Mouse (Mus musculus): Measurements from ENCODE around the gene Esrra.

The Esrra gene

GRCm38 (mm10) chr19:6921647-6922567, at the start of gene Esrra:
TSS of gene Esrra (minus strand) at chr19:6921813.
- DNase-seq, result peak; percentile 100

GRCm38 (mm10) chr19:6970460-6971085, 49.0 kb upstream of the Esrra start:
- DNase-seq, result no peak

- DNase-seq, result peak; percentile 76
Measured at GRCm38 (mm10) chr19:6969665-6970381, 48.2 kb upstream of the Esrra start.

GRCm38 (mm10) chr19:6969291-6969664, 47.7 kb upstream of the Esrra start:
- DNase-seq, result no peak

GRCm38 (mm10) chr19:6968491-6969271, 47.1 kb upstream of the Esrra start:
- DNase-seq, result peak; percentile 61

GRCm38 (mm10) chr19:6956461-6956860, 34.8 kb upstream of the Esrra start:
- no peak for DNase-seq

- DNase-seq, result no peak
Measured at GRCm38 (mm10) chr19:6955424-6955823, 33.8 kb upstream of the Esrra start.

- DNase-seq, result peak; percentile 51
Measured at GRCm38 (mm10) chr19:6954046-6954445, 32.4 kb upstream of the Esrra start.

- DNase-seq, result peak; percentile 53
Measured at GRCm38 (mm10) chr19:6952712-6953037, 31.1 kb upstream of the Esrra start.

GRCm38 (mm10) chr19:6951994-6952711, 30.5 kb upstream of the Esrra start:
- peak; percentile 65 for DNase-seq

GRCm38 (mm10) chr19:6951381-6951968, 29.9 kb upstream of the Esrra start:
- DNase-seq, result peak; percentile 85

- peak; percentile 55 for DNase-seq
Measured at GRCm38 (mm10) chr19:6950613-6951153, 29.1 kb upstream of the Esrra start.

GRCm38 (mm10) chr19:6949951-6950350, 28.3 kb upstream of the Esrra start:
- no peak for DNase-seq

GRCm38 (mm10) chr19:6949532-6949931, 27.9 kb upstream of the Esrra start:
- no peak for DNase-seq

- no peak for DNase-seq
Measured at GRCm38 (mm10) chr19:6948186-6948585, 26.6 kb upstream of the Esrra start.

GRCm38 (mm10) chr19:6947742-6948141, 26.1 kb upstream of the Esrra start:
- DNase-seq, result no peak

GRCm38 (mm10) chr19:6943709-6944108, 22.1 kb upstream of the Esrra start:
- DNase-seq, result no peak

GRCm38 (mm10) chr19:6942764-6943163, 21.2 kb upstream of the Esrra start:
- DNase-seq, result peak; percentile 22

- DNase-seq, result peak; percentile 96
Measured at GRCm38 (mm10) chr19:6942249-6942691, 20.7 kb upstream of the Esrra start, which contains the start of gene Gpr137. TSS of gene Gpr137 (minus strand) at chr19:6942480.

GRCm38 (mm10) chr19:6941372-6942248, 20.0 kb upstream of the Esrra start, which contains the start of gene Bad:
TSS of gene Bad (plus strand) at chr19:6941861.
- DNase-seq, result peak; percentile 95
